Mouse (Mus musculus): ENCODE measurements at regions not wholly inside any gene's neighbourhood (a gene's known extent, or its start where the extent isn't known, plus 50 kb on each side); places are given as distances from the start of the nearest gene placed in this dataset.
"Not testable (repeated sequence)": the region's sequence is repeated elsewhere in the genome, so short reads cannot be mapped to it uniquely, and the experiment has no call there.

- 58% methylated on average over 8 of the region's 8 CpGs for WGBS
- H3K27ac ChIP-seq: no peak overlapping the region
- H3K9ac ChIP-seq: no peak overlapping the region
- H3K4me1 ChIP-seq: no peaks in the 10 kb centered on the region
- H3K27me3 ChIP-seq: no peaks in the 10 kb centered on the region
- ATAC-seq (ENCODE audit: insufficient number of reproducible peaks, insufficient read depth, low FRiP score, low TSS enrichment, low read depth): no peak
- H3K36me3 ChIP-seq: no peaks in the 10 kb centered on the region
- H3K9me3 ChIP-seq: no peaks in the 10 kb centered on the region
- no peak overlapping the region for H3K4me3 ChIP-seq
- H3K4me2 ChIP-seq: no peak overlapping the region
These were observed 55.9 kb upstream of the Inpp4b start for GRCm38 (mm10) chr8:81286280-81287034.

- no peak overlapping the region for H3K4me2 ChIP-seq
- H3K27ac ChIP-seq: no peak overlapping the region
- H3K4me3 ChIP-seq: no peak overlapping the region
- H3K9me3 ChIP-seq: no peaks in the 10 kb centered on the region
- H3K4me1 ChIP-seq: peaks cover 3% of the 10 kb centered on the region; the same call in 1 of the 2 replicates
- H3K9ac ChIP-seq: no peak overlapping the region
- ATAC-seq (ENCODE audit: insufficient number of reproducible peaks, insufficient read depth, low FRiP score, low TSS enrichment, low read depth): no peak
- H3K27me3 ChIP-seq: no peaks in the 10 kb centered on the region
- H3K36me3 ChIP-seq: no peaks in the 10 kb centered on the region
- WGBS: 51% methylated on average over 2 of the region's 2 CpGs
These were observed 82.3 kb upstream of the Inpp4b start for GRCm38 (mm10) chr8:81260089-81260488.

DNA sequence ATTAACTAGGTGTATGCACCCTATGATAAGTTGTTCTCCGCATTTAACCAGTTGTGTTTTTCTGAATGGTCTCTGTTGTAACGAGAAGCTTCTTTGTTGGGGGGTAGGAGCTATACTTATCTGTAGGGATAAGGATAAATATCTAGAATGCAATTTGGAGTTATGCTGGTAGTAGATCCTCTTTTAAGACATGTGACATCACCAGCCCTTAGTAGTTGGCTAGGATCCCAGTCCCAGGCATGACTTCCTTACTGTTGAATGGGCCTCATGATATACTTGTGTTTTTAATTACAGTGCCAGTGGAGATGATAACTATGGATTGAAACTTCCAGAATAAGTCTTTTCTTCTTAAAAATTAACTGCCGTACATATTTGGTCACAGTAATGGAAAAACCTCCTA, 118.5 kb upstream of the Inpp4b start:
- no peaks in the 10 kb centered on the region for H3K36me3 ChIP-seq
- H3K27ac ChIP-seq: no peak overlapping the region
- no peak overlapping the region for H3K4me3 ChIP-seq
- no peaks in the 10 kb centered on the region for H3K4me1 ChIP-seq
- no peak overlapping the region for H3K4me2 ChIP-seq
- no peak for ATAC-seq (ENCODE audit: insufficient number of reproducible peaks, insufficient read depth, low FRiP score, low TSS enrichment, low read depth)
- no peaks in the 10 kb centered on the region for H3K9me3 ChIP-seq
- WGBS: 77% methylated on average over 3 of the region's 3 CpGs
- no peak overlapping the region for H3K9ac ChIP-seq
- H3K27me3 ChIP-seq: no peaks in the 10 kb centered on the region

- H3K27me3 ChIP-seq; H3K4me3 ChIP-seq; H3K9me3 ChIP-seq; H3K27ac ChIP-seq; H3K4me2 ChIP-seq; H3K4me1 ChIP-seq; ATAC-seq (ENCODE audit: insufficient number of reproducible peaks, insufficient read depth, low FRiP score, low TSS enrichment, low read depth); H3K36me3 ChIP-seq; H3K9ac ChIP-seq: not testable (repeated sequence)
- WGBS: 71% methylated on average over 11 of the region's 11 CpGs
These were observed 155.1 kb upstream of the Inpp4b start for GRCm38 (mm10) chr8:81187061-81187790.

DNA sequence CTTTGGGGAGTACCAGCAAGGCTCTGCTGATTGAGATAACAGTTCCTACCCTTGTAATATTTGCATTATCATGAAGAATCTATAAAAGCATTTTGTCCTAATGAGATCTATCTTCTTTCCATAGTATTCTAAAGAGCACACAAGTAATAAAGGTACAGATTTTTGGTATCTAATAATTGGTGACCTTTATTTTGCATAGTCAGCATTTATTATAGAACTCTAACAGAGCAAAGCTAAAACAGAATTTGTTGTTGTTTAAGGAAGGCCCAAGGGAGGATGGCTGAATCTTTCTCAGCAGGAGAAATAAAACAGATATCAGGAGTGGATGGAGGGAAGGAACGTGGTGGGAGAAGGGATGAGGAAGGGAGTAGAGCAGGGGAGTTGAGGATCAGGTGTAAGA, 160.8 kb upstream of the Usp38 start:
- Histone ChIP-seq H3K27me3 (no peaks in the 10 kb centered on the region), H3K9me3 (no peaks in the 10 kb centered on the region), H3K4me3 (no peak overlapping the region), H3K4me1 (no peaks in the 10 kb centered on the region), H3K9ac (no peak overlapping the region), H3K4me2 (no peak overlapping the region), H3K36me3 (no peaks in the 10 kb centered on the region), H3K27ac (no peak overlapping the region)
- ATAC-seq (ENCODE audit: insufficient number of reproducible peaks, insufficient read depth, low FRiP score, low TSS enrichment, low read depth): no peak
- 70% methylated on average over 1 of the region's 1 CpGs for WGBS

- WGBS: 82% methylated on average over 3 of the region's 3 CpGs
- Histone ChIP-seq H3K4me3 (no peak overlapping the region), H3K9me3 (no peaks in the 10 kb centered on the region), H3K27me3 (no peaks in the 10 kb centered on the region), H3K9ac (no peak overlapping the region), H3K4me2 (no peak overlapping the region), H3K4me1 (no peaks in the 10 kb centered on the region), H3K36me3 (no peaks in the 10 kb centered on the region), H3K27ac (no peak overlapping the region)
- ATAC-seq (ENCODE audit: insufficient number of reproducible peaks, insufficient read depth, low FRiP score, low TSS enrichment, low read depth): no peak
These were observed 132.5 kb upstream of the Usp38 start for GRCm38 (mm10) chr8:81147239-81147638.

GRCm38 (mm10) chr8:81106763-81107509, 92.2 kb upstream of the Usp38 start:
- H3K9me3 ChIP-seq: no peaks in the 10 kb centered on the region
- H3K4me2 ChIP-seq: no peak overlapping the region
- WGBS: 45% methylated on average over 4 of the region's 4 CpGs
- H3K4me3 ChIP-seq: no peak overlapping the region
- H3K36me3 ChIP-seq: no peaks in the 10 kb centered on the region
- no peaks in the 10 kb centered on the region for H3K27me3 ChIP-seq
- no peak overlapping the region for H3K9ac ChIP-seq
- no peak for ATAC-seq (ENCODE audit: insufficient number of reproducible peaks, insufficient read depth, low FRiP score, low TSS enrichment, low read depth)
- H3K4me1 ChIP-seq: no peaks in the 10 kb centered on the region
- no peak overlapping the region for H3K27ac ChIP-seq

- WGBS: 72% methylated on average over 2 of the region's 2 CpGs
These were observed 84.2 kb upstream of the Usp38 start for GRCm38 (mm10) chr8:81098963-81099362.

GRCm38 (mm10) chr8:81097076-81097819, 82.5 kb upstream of the Usp38 start:
- no peaks in the 10 kb centered on the region for H3K9me3 ChIP-seq
- no peak overlapping the region for H3K4me2 ChIP-seq
- no peak overlapping the region for H3K27ac ChIP-seq
- no peaks in the 10 kb centered on the region for H3K27me3 ChIP-seq
- 43% methylated on average over 9 of the region's 9 CpGs for WGBS
- H3K4me1 ChIP-seq: no peaks in the 10 kb centered on the region
- ATAC-seq (ENCODE audit: insufficient number of reproducible peaks, insufficient read depth, low FRiP score, low TSS enrichment, low read depth): no peak
- H3K9ac ChIP-seq: no peak overlapping the region
- H3K4me3 ChIP-seq: no peak overlapping the region
- no peaks in the 10 kb centered on the region for H3K36me3 ChIP-seq

More at GRCm38 (mm10) chr8:81098963-81099362, 84.2 kb upstream of the Usp38 start:
- Histone ChIP-seq H3K4me1 (no peaks in the 10 kb centered on the region), H3K4me3 (no peak overlapping the region), H3K9me3 (no peaks in the 10 kb centered on the region), H3K9ac (no peak overlapping the region), H3K27ac (no peak overlapping the region), H3K27me3 (no peaks in the 10 kb centered on the region), H3K36me3 (no peaks in the 10 kb centered on the region), H3K4me2 (no peak overlapping the region)
- no peak for ATAC-seq (ENCODE audit: insufficient number of reproducible peaks, insufficient read depth, low FRiP score, low TSS enrichment, low read depth)

GRCm38 (mm10) chr8:81095237-81095636, 80.5 kb upstream of the Usp38 start:
- no peak overlapping the region for H3K4me3 ChIP-seq
- ATAC-seq (ENCODE audit: insufficient number of reproducible peaks, insufficient read depth, low FRiP score, low TSS enrichment, low read depth): no peak
- H3K4me1 ChIP-seq: no peaks in the 10 kb centered on the region
- no peak overlapping the region for H3K4me2 ChIP-seq
- H3K36me3 ChIP-seq: no peaks in the 10 kb centered on the region
- no peaks in the 10 kb centered on the region for H3K9me3 ChIP-seq
- 65% methylated on average over 2 of the region's 2 CpGs for WGBS
- no peak overlapping the region for H3K27ac ChIP-seq
- no peak overlapping the region for H3K9ac ChIP-seq
- H3K27me3 ChIP-seq: no peaks in the 10 kb centered on the region

DNA sequence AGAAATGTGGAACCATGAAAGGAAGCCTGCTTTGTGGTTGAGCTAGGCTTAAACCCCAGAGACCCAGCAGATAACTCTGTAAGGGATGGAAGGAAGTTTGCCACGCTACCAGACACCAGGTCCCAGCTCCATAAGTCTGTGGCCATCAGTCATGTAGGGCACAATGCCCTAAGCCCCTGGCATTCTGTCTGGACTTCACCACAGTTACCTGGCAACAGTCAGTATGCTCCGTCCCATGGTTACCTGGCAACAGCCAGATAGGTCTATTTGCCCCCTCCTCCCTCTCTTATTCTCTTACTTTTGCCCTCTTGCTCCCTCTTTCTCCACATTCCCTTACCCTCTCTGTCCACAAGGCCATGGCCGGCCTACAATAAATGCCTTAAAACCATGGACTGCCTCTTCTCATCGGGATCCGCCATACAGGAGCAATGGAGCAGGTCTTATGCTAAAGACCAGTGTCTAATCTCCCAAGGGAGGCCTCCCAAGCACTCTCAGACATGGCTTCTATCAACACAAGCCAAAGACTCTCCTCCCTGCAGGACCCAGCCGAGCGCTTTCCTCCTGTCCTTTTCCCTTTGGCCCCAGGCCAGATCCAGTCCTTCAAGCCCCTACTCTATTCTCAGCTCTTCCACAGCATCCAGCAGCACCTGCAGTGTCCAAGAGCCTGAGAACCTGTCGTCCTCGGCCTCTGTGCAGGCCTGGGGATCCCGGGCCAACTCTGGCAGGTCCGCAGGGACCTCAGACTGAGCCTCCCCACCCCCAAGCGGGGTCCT, 66.3 kb upstream of the Usp38 start:
- H3K4me2 ChIP-seq: no peak overlapping the region
- no peaks in the 10 kb centered on the region for H3K4me1 ChIP-seq
- H3K9me3 ChIP-seq: no peaks in the 10 kb centered on the region
- H3K36me3 ChIP-seq: no peaks in the 10 kb centered on the region
- no peak overlapping the region for H3K4me3 ChIP-seq
- no peak overlapping the region for H3K27ac ChIP-seq
- no peaks in the 10 kb centered on the region for H3K27me3 ChIP-seq
- no peak overlapping the region for H3K9ac ChIP-seq
- WGBS: 79% methylated on average over 12 of the region's 12 CpGs
- ATAC-seq (ENCODE audit: insufficient number of reproducible peaks, insufficient read depth, low FRiP score, low TSS enrichment, low read depth): no peak

Data from embryonic facial prominence, embryonic 13.5 days (tissue).